Mouse (Mus musculus) heart, embryonic 16.5 days (tissue): ENCODE results near the gene Xrcc2. TPM values are rescaled to one million over a fixed set of nuclear protein-coding genes. Genes with fewer than 3 reads are reported as not detected.

Experiments used
- ATAC-seq: fragments of 200-750 bp; cut with Nextera tagmentation; replicated peaks from 2 replicates; pipeline ENCODE4 v1.8.0; 2017; ENCODE audit warnings: moderate number of reproducible peaks; ENCODE audit not compliant: insufficient read depth, low FRiP score; ENCODE audit errors: extremely low read depth
- H3K27ac ChIP-seq: fragments of 300-500 bp; sonication (generic); 2 replicates; pipeline ENCODE4 v1.5.1; 2014; ENCODE audit warnings: mild to moderate bottlenecking, low read length, control low read depth, moderate library complexity
- H3K27me3 ChIP-seq: fragments of 300-500 bp; sonication (generic); 2 replicates; pipeline ENCODE4 v1.6.1; 2014; ENCODE audit warnings: low read length, mixed read lengths; ENCODE audit not compliant: control insufficient read depth, insufficient read depth
- H3K36me3 ChIP-seq: fragments of 300-500 bp; sonication (generic); 2 replicates; pipeline ENCODE4 v1.6.1; 2014; ENCODE audit not compliant: control insufficient read depth, insufficient read depth
- H3K4me1 ChIP-seq: fragments of 300-500 bp; sonication (generic); 2 replicates; pipeline ENCODE4 v1.6.1; 2014; ENCODE audit warnings: low read length, mixed read lengths; ENCODE audit not compliant: control insufficient read depth, insufficient read depth
- H3K4me2 ChIP-seq: fragments of 300-500 bp; sonication (generic); 2 replicates; pipeline ENCODE4 v1.6.1; 2014; ENCODE audit warnings: low read depth, mild to moderate bottlenecking, control low read depth, low read length
- H3K4me3 ChIP-seq: fragments of 300-500 bp; sonication (generic); 2 replicates; pipeline ENCODE4 v1.5.1; 2014; ENCODE audit warnings: mild to moderate bottlenecking, control low read depth, low read length
- H3K9ac ChIP-seq: fragments of 300-500 bp; sonication (generic); 2 replicates; pipeline ENCODE4 v1.6.1; 2014; ENCODE audit warnings: low read length, control low read depth
- H3K9me3 ChIP-seq: fragments of 300-500 bp; sonication (generic); replicated peaks from 2 replicates; pipeline ENCODE4 v1.6.1; 2016; ENCODE audit warnings: low read length; ENCODE audit not compliant: control insufficient read depth
- WGBS: fragments of 180-500 bp; shearing (Covaris S2); extraction: QIAGEN DNeasy Blood & Tissue Kit; methylation state at CpG from one replicate; pipeline ENCODE4 v1.1.7; 2014; 5-methylcytosine and 5-hydroxymethylcytosine counted together
- polyA plus RNA-seq: library from polyadenylated mRNA; unstranded; fragments of >200 nt; fragmentation: Nextera tagmentation; extraction: Ambion mirVana; gene quantifications from 2 replicates; pipeline ENCODE4 v1.2.1, GENCODE M21; 2015

The Xrcc2 gene
- polyA plus RNA-seq, 1 experiment from 2014 or later: 8.0 TPM

DNA sequence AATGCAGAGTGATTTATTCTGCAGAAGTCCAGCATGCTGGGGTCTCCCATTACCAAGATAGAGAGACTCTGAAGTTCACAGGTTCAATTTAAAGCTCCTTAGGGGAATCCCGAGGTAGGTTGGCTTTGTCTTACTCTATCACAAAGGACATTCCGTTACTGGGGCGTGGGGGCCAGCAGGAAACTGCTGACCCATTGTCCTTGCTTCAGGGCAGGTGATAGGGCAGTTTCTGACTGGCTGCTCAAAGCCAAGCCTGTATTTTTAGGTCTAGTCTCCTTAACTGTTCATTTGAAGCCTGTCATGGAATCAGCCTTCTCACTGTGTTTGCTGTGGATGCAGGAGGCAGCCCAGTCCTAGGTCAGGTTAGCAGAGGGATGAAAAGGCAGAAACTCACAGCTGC lies 52.2 kb downstream of the Xrcc2 start:
- Histone ChIP-seq H3K36me3 (no peaks in the 10 kb centered on the region), H3K27me3 (no peaks in the 10 kb centered on the region), H3K27ac (no peak overlapping the region), H3K4me1 (peaks cover 4% of the 10 kb centered on the region; the same call in 1 of the 2 replicates), H3K4me2 (no peak overlapping the region), H3K4me3 (no peak overlapping the region), H3K9me3 (no peaks in the 10 kb centered on the region), H3K9ac (no peak overlapping the region)
- 38% methylated on average over 3 of the region's 3 CpGs for WGBS
- ATAC-seq: no peak

DNA sequence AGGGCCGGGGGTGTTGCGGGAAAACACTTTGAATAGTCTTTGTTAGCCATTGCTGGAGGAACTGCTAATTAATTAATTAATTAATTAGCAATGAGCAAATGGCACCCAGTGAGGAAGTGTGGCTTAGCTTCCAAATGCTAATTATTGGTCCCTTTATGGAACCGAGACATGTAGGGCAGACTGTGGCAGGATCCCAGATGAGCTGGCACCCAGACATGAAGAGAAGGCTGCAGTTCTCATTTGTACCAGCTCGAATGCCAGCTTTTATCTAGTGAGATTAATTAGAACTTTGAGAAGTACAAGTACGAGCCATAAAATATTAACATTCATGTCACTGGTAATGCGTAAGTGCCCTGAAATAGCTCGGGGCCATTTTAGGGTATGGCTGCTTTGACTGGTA lies 53.2 kb downstream of the Xrcc2 start:
- 84% methylated on average over 7 of the region's 7 CpGs for WGBS
- no peak for ATAC-seq
- no peak overlapping the region for H3K4me2 ChIP-seq
- no peaks in the 10 kb centered on the region for H3K36me3 ChIP-seq
- no peaks in the 10 kb centered on the region for H3K27me3 ChIP-seq
- peaks cover 4% of the 10 kb centered on the region; the same call in 1 of the 2 replicates for H3K4me1 ChIP-seq
- no peak overlapping the region for H3K4me3 ChIP-seq
- H3K9ac ChIP-seq: no peak overlapping the region
- H3K27ac ChIP-seq: no peak overlapping the region
- no peaks in the 10 kb centered on the region for H3K9me3 ChIP-seq

DNA sequence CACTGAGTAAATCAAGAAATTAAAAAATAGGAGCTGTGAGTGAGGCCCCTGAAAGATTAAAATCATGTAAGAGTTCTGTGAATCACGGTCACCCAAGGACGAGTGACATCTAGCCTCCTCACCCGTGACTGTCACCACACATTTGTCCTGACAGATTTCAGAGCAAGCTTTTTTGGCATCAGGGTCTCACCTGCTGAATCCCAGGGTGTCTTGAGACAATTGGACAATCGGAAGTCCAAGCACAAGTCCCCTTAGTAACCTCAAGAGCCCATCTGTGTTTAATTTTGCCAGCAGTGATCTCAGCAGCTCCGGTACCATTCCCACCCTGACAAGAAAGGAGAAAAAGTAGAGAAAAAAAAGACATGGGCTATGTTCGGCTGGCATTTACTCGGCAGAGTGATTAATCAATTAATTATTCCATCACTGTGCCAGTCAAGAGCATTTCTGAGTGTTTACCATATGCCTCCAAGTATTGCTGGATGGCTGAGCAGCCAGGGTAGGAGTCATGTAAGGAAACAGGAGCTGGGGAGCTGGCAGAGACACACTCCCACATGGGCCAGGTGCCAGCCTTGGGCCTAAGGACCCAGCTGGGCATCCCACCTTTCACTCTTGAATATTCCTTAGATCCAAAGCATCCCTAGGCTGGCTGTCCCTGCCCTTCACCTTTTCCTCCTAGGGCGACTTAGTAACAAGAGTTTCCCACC lies 59.8 kb downstream of the Xrcc2 start:
- H3K27ac ChIP-seq: no peak overlapping the region
- no peak overlapping the region for H3K9ac ChIP-seq
- no peak overlapping the region for H3K4me2 ChIP-seq
- H3K27me3 ChIP-seq: no peaks in the 10 kb centered on the region
- no peaks in the 10 kb centered on the region for H3K9me3 ChIP-seq
- WGBS: 78% methylated on average over 8 of the region's 8 CpGs
- no peaks in the 10 kb centered on the region for H3K4me1 ChIP-seq
- H3K4me3 ChIP-seq: no peak overlapping the region
- no peak for ATAC-seq
- H3K36me3 ChIP-seq: no peaks in the 10 kb centered on the region

DNA sequence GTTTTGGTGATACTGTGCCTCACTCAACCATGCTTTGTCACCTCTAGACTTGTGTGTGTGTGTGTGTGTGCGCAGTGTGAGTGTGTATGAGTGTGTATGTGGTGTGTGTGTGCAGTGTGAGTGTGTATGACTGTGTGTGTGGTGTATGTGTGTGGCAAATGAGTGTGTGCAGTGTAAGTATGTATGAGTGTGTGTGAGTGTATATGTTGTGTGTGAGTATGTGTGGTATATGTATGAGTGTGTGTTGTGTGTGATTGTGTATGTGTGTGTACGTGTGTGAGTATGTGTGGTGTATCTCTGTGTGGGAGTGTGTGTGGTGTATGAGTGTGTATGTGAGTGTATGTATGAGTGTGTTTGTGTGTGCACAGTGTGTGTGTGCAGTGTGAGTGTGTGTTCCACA lies 61.1 kb downstream of the Xrcc2 start:
- H3K9ac ChIP-seq: no peak overlapping the region
- no peak overlapping the region for H3K27ac ChIP-seq
- 89% methylated on average over 2 of the region's 2 CpGs for WGBS
- no peaks in the 10 kb centered on the region for H3K36me3 ChIP-seq
- no peak for ATAC-seq
- no peak overlapping the region for H3K4me3 ChIP-seq
- H3K4me1 ChIP-seq: no peaks in the 10 kb centered on the region
- H3K4me2 ChIP-seq: no peak overlapping the region
- no peaks in the 10 kb centered on the region for H3K27me3 ChIP-seq
- H3K9me3 ChIP-seq: no peaks in the 10 kb centered on the region

DNA sequence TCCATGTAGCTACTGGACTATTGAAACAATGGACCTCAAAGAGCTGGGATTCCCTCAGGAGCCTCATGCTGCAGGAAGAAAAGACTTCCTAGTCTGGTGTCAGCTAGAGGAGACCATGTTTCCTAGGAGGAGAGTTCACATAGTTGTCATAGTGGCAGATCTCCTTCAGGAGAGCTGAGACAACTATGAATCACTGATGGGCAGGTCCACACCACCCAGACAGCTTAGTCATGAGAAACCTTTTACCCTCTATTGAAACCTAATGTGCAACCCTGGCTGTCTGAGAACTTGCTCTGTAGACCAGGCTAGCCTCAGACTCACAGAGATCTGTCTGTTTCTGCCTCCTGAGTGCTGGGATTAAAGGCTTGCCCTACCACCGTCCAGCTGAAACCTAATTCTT lies 62.9 kb downstream of the Xrcc2 start:
- Histone ChIP-seq H3K9me3 (no peaks in the 10 kb centered on the region), H3K27ac (no peak overlapping the region), H3K36me3 (no peaks in the 10 kb centered on the region), H3K4me2 (no peak overlapping the region), H3K9ac (no peak overlapping the region), H3K4me3 (no peak overlapping the region), H3K27me3 (no peaks in the 10 kb centered on the region), H3K4me1 (no peaks in the 10 kb centered on the region)
- ATAC-seq: no peak
- 85% methylated on average over 1 of the region's 1 CpGs for WGBS

Other genes with a start within 250 kb of the Xrcc2 start
- gene Kmt2c, start 207.0 kb downstream of the Xrcc2 start, polyA plus RNA-seq: 7.7 and 8.1 TPM in 2 replicates
- gene Cct8l1, start 189.8 kb downstream of the Xrcc2 start, polyA plus RNA-seq: 0.16 TPM in 1 of 2 replicates, not detected in the other
- 30.8 and 31.6 TPM in 2 replicates for gene Actr3b, start 54.2 kb upstream of the Xrcc2 start, polyA plus RNA-seq
- gene Gm21663, start 236.6 kb upstream of the Xrcc2 start, polyA plus RNA-seq: 0.10 TPM in 1 of 2 replicates, not detected in the other
- not detected in 2 replicates for gene Gm21671, start 248.6 kb upstream of the Xrcc2 start, polyA plus RNA-seq